Mouse (Mus musculus) lung, adult 2 months (tissue): ENCODE data around the gene Ift81.

Source experiments
- CTCF ChIP-seq: fragments of 200-500 bp; IDR thresholded peaks from 2 replicates; pipeline ENCODE4 v1.5.1; 2011; ENCODE audit warnings: mild to moderate bottlenecking, low read length, control low read depth; ENCODE audit not compliant: insufficient read depth
- POLR2A ChIP-seq: fragments of 200-500 bp; IDR thresholded peaks from 2 replicates; pipeline ENCODE4 v1.6.1; 2011; ENCODE audit warnings: low read depth, mild to moderate bottlenecking, control low read depth, low read length, borderline replicate concordance; ENCODE audit errors: extremely low read depth

- TF ChIP-seq CTCF (no peak), POLR2A (no peak)
These were observed 30.2 kb downstream of the Ift81 start for GRCm38 (mm10) chr5:122584093-122584492.
